Mouse (Mus musculus): ENCODE measurements around the gene Gm17359.

DNA sequence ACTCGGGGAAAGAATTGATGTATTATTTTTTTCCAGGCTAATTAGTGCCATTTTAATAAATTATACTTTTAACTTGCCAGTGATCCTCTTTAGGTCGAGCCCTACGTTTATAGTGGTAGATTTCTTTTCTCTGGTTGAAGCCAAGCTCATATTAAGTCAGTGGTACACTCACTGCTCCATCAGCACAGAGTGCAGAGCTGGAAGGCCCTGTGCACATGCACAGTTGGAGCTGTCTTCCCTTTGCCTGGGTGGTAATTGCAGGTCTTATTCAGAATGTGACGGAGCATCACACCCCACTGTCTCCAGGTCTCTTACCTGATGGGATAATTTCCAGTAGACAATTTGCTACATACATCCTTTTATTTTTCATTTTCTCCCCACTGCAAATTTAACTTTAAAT is 52.6 kb downstream of the Gm17359 start:
- TF ChIP-seq CTCF (IDR thresholded peaks at IDR 0.05; ENCODE audit: low read depth): no peak
- TF ChIP-seq EP300 (IDR thresholded peaks at IDR 0.05; ENCODE audit: low read depth): no peak

All from heart, postnatal 0 days (tissue).